Mouse (Mus musculus) bone marrow macrophage, adult 2 months (primary cell): ENCODE data around the gene Pgm1.

Experiments used
- CTCF ChIP-seq: IDR thresholded peaks from 2 replicates; pipeline ENCODE4 v1.5.1; 2012; ENCODE audit warnings: low read depth, mild to moderate bottlenecking, low read length, moderate library complexity
- POLR2A ChIP-seq: IDR thresholded peaks from 2 replicates; pipeline ENCODE4 v1.6.1; 2012; ENCODE audit warnings: mild to moderate bottlenecking, low read depth, low read length, borderline replicate concordance

DNA sequence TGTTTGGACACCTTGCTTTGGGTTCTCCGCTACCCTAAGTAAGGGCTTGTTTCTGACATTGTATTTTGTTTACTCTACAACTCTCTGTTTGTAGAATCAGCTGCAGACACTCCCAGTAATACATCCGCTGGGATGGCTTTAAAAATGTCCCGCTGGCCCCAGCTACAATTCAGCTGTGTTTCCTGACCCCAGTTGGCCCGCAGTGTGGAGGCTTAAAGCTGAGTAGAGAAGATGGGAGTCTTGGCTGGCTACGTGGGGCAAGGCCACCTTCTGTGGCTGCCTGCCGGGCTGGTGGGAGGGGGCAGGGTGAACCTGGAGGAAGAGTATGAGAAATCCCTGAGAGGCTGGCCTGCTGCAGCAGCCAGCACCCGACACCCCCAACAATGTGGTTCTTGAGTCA lies 59.6 kb downstream of the Pgm1 start:
- TF ChIP-seq CTCF (no peak), POLR2A (no peak)
